Mouse (Mus musculus) megakaryocyte, embryonic 14.5 days (primary cell): ENCODE measurements around the gene Akt1.

ENCODE experiments used
- FLI1 ChIP-seq: IDR thresholded peaks from 2 replicates; pipeline ENCODE4 v1.6.1; 2012; ENCODE audit warnings: low read length, inconsistent platforms, mixed read lengths
- GATA1 ChIP-seq: IDR thresholded peaks from 3 replicates; pipeline ENCODE4 v1.6.1; 2012; ENCODE audit warnings: mixed read lengths, low read length, inconsistent platforms, borderline replicate concordance

DNA sequence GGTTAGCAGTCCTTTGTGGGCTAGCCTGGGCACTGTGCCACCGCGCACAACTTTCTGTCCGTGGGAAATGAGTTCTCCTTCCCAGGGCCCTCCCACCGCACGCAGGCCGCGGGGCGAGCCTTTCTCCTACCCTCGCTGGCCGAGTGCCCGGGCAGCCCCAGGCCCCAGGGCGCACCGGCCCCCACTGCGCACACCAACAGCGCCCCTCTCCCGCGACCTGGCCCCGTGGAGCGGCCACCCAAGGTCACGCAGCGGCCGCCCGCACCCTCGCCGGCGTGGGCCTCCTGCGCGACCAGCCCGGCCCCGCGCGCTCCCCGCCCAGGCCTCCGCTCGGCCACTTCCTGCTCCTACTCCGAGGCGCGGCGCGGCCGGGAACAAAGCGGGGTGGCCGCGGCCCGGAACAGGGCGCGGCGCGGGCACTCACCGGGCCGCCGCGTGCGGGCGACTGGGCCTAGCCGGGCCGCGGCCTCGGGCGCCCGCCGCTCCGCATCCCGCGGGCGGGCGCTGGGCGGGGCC lies 1.1 kb downstream of the Akt1 start:
- TF ChIP-seq GATA1 (no peak), FLI1 (no peak)
